Mouse (Mus musculus) neutrophil, adult 5-6 weeks (primary cell): ENCODE results near the gene Vmn2r57. TPM values are rescaled to one million over a fixed set of nuclear protein-coding genes. Genes with fewer than 3 reads are reported as not detected.
"Not testable (repeated sequence)": the region's sequence is repeated elsewhere in the genome, so short reads cannot be mapped to it uniquely, and the experiment has no call there.

Experiments
- ATAC-seq: fragments of 151-379, 151-347 bp; 2 replicates; pipeline ENCODE4 v1.8.0; 2017; ENCODE audit warnings: mild to moderate bottlenecking, moderate TSS enrichment; ENCODE audit not compliant: insufficient number of reproducible peaks, poor library complexity, low FRiP score, severe bottlenecking; ENCODE audit errors: extremely low read depth
- total RNA-seq: library from RNA; stranded (forward); fragments of 200-1000 nt; gene quantifications from 2 replicates; pipeline ENCODE4 v1.2.3, GENCODE M21; 2017

The Vmn2r57 gene
- total RNA-seq, result 0.23 and 0.25 TPM in 2 replicates

GRCm38 (mm10) chr7:41448596-41448995 is at the start of gene Vmn2r57:
Gene Vmn2r57, minus strand, starts transcription at chr7:41448696.
- not testable (repeated sequence) for ATAC-seq

DNA sequence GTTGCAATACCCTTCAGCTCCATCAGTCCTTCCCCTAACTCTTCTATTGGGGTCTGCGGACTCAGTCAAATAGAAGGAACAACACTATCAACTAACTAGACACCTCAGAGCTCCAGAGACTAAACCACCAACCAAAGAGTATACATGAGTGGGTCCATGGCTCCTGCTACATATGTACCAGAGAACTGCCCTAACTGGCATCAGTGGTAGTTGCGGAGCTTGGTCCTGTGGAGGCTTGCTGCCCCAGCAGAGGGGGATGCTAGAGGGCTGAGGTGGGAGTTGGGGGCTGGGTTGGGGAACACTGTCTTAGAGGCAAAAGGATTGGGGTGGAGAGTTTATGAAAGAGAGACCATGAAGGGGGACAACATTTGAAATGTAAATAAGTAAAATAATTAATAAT is 49.4 kb upstream of the Vmn2r57 start:
- ATAC-seq, result no peak

GRCm38 (mm10) chr7:41451864-41452263 is 3.4 kb upstream of the Vmn2r57 start:
- ATAC-seq, result no peak

DNA sequence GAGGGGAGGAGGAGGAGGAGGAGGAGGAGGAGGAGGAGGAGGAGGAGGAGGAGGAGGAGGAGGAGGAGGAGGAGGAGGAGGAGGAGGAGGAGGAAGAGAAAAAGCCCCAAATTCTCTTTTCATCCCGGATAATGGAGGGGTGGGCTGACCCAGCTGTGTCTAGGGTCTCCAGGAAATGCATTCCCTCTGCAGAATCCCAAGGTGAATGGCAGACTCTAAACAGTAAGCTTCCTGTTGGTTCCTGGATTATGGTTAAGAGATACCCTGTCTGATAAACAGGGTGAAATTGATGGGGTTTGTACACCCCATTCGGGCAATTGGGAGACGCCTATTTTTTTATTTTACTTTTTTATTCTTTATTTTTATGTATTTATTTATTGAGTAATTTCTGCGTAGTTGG is 54.4 kb downstream of the Vmn2r57 start:
- no peak for ATAC-seq

DNA sequence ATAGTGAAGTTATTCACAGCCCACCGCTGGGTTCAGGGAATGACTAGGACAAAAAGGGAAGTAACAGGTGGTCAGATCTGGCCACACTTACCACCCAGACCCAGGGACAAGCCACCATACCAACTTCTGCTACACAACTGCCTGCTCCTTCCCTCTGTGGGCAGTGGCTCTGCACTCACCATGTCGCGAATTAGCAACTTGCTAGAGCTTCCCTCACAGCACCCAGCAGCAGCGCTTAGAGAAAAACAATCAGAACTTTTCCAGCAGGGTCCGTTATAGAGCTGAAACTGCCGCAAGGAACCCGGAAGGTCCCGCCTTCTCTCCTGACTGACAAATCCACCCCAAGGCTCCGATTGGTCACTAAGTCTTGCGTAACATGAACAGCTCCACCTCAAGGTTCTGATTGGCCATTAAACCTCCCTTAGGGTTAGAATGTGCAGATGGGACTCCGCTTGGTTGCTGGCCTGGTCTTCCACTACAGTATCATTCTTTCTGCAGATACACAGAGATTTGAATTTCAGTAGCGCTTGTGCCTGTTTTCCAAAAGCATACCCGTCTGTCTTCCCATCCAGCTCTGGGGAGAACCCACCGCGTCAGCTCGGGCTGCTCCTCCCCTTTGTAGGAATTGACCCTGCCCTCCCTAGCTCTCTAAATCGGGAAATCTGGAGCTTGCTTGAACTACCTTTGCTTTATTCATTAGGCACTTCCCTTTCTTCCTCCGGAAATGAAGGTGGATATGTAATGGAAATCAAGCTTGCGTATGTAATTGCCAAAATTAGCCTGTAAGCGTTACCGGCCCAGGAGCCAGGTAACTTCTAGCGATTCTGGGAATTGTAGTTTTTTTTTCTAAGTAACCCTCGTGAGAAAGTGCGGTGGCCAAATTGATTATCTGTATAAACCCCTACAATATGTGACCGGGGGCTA is 55.2 kb downstream of the Vmn2r57 start, which contains the start of gene AI987944:
AI987944 (minus strand) TSS at position 332 of the 924 bp plus-strand sequence.
- peak; percentile 97 for ATAC-seq

Other genes starting within 250 kb of the Vmn2r57 start
- 29.8 and 36.1 TPM in 2 replicates for gene AI987944, start 55.3 kb downstream of the Vmn2r57 start, total RNA-seq
- gene Gm20449, start 50.7 kb upstream of the Vmn2r57 start, total RNA-seq, result 0.12 and 0.23 TPM in 2 replicates
- 10.9 and 11.3 TPM in 2 replicates for gene AW146154, start 51.2 kb upstream of the Vmn2r57 start, total RNA-seq
- not detected in 2 replicates for gene Gm6871, start 125.0 kb upstream of the Vmn2r57 start, total RNA-seq
- gene 2610021A01Rik, start 150.5 kb upstream of the Vmn2r57 start, total RNA-seq, result 21.1 and 22.7 TPM in 2 replicates
- 7.3 and 9.2 TPM in 2 replicates for gene Zfp788, start 184.5 kb upstream of the Vmn2r57 start, total RNA-seq